Mouse (Mus musculus) brain, embryonic 14.5 days (tissue): ENCODE data around the gene Sh3pxd2a. TPM values are rescaled to one million over a fixed set of nuclear protein-coding genes. Genes with fewer than 3 reads are reported as not detected.

Experiments
- DNase-seq: peaks from one replicate; pipeline ENCODE4 v3.0.0-alpha.2; 2011; ENCODE audit warnings: low read depth
- CTCF ChIP-seq: fragments of 200-500 bp; IDR thresholded peaks from 2 replicates; pipeline ENCODE4 v1.5.1; 2012; ENCODE audit warnings: inconsistent platforms, mild to moderate bottlenecking, moderate library complexity, borderline replicate concordance; ENCODE audit not compliant: insufficient read depth, insufficient read length; ENCODE audit errors: extremely low read depth
- POLR2A ChIP-seq: fragments of 200-500 bp; IDR thresholded peaks from 2 replicates; pipeline ENCODE4 v1.6.1; 2012; ENCODE audit warnings: mild to moderate bottlenecking, inconsistent platforms, borderline replicate concordance; ENCODE audit not compliant: poor library complexity, insufficient read depth, insufficient read length, severe bottlenecking; ENCODE audit errors: extremely low read depth
- polyA plus RNA-seq: library from polyadenylated mRNA; depleted of rRNA; stranded (reverse); fragments of >200 nt; gene quantifications from 2 replicates; pipeline ENCODE4 v1.2.3, GENCODE M21; 2012

Gene Sh3pxd2a
- polyA plus RNA-seq, 1 experiment: 14.5 TPM

DNA sequence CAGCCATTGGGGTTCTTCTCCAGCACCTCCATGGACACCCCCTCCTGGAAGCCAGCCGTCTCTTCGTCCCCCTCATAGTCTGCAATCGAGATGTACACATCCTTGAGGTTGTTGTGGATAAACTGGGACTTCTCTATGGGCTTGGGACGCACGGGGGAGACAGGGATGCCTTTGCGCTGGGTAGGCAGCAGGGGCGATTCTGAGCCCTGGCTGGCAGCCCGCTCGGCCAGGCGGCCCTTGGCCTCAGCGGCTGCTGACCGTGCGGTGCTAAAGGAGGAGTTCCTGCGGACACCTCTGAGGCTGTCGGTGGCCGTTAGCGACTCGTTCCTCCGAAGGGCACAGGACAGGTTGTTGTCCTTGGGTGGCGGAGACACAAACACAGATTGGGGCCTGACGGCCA, 197.1 kb downstream of the Sh3pxd2a start:
- TF ChIP-seq POLR2A (no peak), CTCF (no peak)
- DNase-seq: no peak

DNA sequence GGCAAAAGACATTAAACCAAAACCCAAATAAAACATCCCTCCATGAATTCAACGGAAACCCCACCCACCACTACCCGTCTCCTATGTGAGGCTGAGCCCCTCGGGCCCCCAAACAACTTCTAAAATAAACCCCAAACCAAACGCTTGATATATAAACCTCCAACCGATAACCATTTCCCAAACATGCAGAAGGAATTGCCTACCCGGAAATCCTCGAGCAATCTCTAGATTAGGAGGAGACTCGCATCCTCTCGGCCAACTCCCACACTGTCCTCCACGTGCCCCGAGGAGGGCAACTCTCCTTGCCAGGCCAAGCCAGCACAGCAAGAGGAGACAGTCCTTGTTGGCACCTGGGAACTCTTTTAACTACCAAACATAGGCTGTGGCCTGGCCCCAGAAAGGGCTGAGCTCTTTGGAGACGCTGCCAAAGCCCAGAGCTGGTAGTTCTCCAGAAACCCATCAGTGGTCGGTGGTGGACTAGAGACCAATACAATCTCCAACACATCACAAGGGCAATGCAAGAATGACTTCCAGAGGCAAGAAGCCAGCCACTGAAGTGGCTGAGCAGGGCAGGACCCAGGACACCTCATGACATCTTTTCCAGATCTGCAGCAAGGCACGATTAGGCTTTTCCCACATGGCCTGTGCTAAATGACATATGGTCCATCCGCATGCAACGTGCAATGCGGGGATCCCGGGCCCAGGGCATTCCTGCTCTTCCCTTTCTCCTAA, 198.0 kb downstream of the Sh3pxd2a start:
- no peak for DNase-seq

DNA sequence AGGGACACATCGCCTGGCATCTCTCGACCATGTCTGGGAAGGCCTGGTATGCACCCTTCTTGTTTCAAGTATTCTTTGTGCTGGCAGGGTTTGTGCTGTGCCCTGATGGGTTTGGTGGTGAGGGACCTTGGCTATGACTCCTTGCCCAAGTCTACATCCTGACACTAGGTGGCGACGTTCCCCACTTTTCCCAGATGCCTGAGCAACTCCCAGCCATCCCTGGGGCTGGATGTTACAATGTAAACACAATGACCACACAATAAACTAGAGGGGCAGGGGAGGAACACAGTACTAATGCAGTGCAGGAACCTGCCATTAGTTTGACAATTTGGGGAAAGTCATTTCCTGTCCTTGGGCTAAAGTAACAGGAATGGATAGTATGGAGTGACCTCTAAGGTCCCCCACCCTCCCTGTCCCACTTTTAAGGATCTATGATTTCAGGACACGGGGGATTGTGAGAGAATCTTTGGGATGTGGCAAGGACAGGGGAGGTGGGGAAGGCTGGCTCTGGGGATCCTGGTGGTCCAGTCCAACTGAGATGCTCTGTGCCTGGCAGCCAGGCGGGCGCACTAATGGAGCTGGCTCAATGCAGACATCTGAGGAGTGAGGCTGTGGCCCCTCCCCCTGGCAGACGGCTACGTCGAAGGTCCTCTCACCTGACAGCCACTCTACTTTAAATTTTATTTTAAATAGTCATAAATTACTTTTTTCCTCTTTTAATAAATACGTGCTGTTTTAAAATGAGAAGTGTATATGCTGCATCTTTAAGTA, 199.7 kb downstream of the Sh3pxd2a start:
- peak; percentile 81 for DNase-seq
- TF ChIP-seq CTCF: peak; percentile 89
- TF ChIP-seq POLR2A: no peak

More for the DNA sequence above, 198.0 kb downstream of the Sh3pxd2a start:
- TF ChIP-seq POLR2A (no peak), CTCF (no peak)

DNA sequence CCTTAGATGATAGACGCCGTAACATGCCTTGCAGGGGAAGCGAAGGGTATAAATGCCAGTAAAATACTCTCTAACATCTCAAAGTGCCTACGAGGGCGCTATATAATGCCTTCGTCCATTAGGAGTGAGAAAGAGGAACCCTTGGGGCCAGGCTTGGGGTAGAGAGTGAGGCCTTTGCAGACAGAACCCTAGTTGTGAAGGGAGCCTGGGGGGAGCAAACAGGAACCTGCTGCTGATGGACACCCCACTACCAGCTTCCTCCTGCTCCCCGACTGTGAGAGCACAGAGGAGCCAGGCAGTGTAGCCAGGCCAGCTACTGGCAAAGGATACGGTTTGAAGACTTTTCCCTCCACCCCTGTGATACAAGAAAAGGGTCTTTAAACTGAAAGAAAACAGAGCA, 200.6 kb downstream of the Sh3pxd2a start:
- DNase-seq: no peak
- TF ChIP-seq POLR2A (no peak), CTCF (no peak)

DNA sequence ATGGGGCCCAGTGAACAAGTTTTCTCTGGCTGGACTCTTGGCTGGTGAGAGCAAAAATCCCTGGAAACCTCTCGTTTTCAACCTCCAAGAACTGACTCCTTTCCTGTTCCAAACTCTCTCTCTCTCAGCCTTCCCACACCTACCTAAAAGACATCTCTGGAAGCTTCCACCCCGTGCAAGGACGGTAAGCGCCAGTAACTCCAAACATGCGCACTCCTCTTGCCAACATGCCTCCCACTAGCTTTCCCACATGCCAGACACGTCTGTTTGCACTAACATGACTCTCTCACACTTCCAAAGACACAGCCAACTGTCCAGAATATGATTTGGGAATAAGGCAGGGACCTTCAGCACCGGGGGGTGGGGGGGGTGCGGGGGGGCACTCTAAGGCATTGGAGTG, 203.0 kb downstream of the Sh3pxd2a start:
- DNase-seq: no peak
- no peak for TF ChIP-seq POLR2A

DNA sequence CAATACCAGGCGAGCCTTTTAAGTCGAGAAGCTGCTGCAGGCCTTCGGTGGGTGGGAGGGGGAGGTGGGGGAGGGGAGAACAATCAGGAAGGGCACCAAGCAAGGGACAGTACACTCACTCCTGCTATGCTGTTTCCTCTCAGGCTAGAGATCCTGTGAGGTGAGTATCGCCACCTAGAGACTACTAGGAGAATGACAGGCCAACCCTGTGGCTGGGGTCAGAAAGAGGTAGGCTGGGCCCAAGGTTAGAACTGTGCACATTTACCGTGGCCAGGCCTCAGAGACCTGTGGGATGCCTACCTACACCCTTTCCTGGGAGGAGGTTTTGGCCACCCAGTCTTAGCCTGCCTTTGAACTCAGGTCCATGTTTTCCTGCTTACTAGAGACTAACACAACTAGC, 204.6 kb downstream of the Sh3pxd2a start:
- TF ChIP-seq POLR2A: no peak
- TF ChIP-seq CTCF: peak; percentile 72; the same call in 1 of the 2 replicates
- peak; percentile 37 for DNase-seq

DNA sequence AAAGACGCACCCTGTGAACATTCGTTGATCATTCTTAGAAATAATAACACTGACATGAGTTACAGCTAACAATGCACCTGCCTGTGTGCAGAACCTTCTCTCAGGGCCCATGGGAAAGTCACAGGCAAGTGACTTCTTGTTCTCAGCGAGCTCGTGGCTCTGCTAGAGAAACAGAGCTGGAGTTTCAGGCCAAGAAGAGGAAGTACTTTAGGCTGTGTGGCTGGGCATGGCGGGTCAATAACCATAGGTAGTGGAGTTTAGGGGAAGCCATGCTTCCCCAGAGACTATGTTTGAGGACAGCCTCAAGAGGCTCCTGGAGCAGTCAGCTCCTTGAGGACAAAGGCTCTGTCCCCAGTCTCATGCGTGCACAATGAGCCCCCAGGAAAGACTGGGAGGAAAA, 208.3 kb downstream of the Sh3pxd2a start:
- DNase-seq: no peak
- TF ChIP-seq CTCF (no peak), POLR2A (no peak)

DNA sequence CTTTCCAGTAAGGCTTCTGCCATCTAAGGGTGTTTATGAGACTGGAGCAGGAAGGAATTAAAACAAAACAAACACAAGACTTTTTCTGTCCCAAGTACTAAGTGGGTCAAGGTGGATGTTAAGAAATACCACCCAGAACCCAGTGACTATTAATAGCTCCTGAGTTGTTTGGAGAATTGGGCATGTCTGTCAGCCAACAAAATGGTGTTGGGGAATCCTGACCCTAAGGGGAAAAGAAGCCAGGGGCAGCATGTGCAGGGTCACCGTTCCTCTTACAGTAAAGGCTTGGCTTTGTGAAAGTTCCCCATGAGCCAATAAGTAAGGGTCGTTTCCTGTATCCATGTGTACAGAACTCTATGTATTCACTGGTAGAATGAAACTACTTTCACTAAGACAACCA, 209.2 kb downstream of the Sh3pxd2a start:
- DNase-seq: no peak
- TF ChIP-seq POLR2A (no peak), CTCF (no peak)

DNA sequence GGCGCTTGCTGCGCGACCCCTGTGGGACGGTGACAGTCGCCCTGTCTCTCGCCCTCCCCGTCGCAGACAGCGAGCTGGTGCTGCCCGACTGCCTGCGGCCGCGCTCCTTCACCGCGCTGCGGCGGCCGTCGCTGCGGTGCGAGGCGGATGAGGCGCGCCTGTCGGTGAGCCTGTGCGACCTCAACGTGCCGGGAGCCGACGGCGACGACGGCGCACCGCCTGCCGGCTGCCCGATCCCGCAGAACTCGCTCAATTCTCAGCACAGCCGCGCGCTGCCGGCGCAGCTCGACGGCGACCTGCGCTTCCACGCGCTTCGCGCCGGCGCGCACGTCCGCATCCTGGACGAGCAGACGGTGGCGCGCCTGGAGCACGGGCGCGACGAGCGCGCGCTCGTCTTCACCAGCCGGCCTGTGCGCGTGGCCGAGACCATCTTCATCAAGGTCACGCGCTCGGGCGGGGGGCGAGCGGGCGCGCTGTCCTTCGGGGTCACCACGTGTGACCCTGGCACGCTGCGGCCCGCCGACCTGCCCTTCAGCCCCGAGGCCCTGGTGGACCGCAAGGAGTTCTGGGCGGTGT, 211.1 kb downstream of the Sh3pxd2a start:
- peak; percentile 63 for DNase-seq
- peak; percentile 1; the same call in 1 of the 2 replicates for TF ChIP-seq CTCF
- no peak for TF ChIP-seq POLR2A

DNA sequence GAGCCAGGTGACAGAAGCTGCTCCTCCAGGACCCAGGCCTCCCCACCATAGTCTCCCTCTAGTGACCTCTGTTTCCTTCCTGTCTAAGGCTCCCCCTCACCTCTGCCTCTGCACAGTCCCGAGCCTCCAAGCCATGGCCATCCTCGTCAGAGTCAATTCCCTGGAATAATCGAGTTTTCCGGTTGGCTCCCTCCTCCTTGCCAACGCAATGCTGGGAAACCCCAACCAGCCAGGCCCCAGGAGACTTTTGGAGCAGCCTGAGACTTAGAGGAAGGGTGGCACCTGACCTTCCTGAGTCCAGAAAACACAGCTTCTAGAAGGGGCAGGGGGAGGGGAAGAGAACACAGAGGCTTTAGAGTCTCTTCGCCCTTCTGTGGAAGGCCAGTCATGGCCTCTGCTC, 213.3 kb downstream of the Sh3pxd2a start:
- no peak for TF ChIP-seq POLR2A
- no peak for TF ChIP-seq CTCF
- no peak for DNase-seq

DNA sequence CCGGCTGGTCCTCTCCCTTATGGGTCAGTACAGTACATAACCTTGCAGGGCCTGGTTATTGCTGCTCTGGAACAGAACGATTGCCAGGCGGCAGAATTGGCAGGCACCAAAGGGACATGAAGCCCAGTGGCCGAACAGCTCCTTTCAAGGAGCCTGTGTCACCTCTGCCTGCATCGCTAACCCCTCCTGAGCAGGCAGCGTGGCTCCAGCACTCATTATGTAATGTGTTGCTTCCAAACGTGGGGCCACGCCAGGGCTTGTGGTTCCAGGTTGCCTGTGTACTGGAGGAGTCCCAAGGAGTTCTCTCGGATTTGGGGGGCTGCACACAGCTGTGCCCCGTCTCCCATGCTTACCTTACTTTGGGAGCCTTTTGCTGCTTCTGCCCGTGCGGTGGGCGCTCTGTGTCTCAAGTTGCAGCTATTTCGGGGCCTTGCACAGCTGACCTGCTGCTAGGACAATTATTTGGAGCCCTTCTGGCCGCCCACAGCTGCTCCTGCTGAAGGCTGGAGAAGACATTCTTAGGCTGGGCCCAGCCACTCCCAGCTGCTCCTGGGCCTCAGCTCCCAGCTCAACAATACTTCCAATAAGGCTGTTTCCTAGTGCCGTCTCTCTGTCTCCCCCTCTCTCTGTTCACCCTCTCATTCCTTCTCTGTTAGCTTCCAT, 215.2 kb downstream of the Sh3pxd2a start:
- TF ChIP-seq CTCF (no peak), POLR2A (no peak)
- no peak for DNase-seq
